ENCODE assay signal across 7 mouse cellular contexts in the genomic region with DNA sequence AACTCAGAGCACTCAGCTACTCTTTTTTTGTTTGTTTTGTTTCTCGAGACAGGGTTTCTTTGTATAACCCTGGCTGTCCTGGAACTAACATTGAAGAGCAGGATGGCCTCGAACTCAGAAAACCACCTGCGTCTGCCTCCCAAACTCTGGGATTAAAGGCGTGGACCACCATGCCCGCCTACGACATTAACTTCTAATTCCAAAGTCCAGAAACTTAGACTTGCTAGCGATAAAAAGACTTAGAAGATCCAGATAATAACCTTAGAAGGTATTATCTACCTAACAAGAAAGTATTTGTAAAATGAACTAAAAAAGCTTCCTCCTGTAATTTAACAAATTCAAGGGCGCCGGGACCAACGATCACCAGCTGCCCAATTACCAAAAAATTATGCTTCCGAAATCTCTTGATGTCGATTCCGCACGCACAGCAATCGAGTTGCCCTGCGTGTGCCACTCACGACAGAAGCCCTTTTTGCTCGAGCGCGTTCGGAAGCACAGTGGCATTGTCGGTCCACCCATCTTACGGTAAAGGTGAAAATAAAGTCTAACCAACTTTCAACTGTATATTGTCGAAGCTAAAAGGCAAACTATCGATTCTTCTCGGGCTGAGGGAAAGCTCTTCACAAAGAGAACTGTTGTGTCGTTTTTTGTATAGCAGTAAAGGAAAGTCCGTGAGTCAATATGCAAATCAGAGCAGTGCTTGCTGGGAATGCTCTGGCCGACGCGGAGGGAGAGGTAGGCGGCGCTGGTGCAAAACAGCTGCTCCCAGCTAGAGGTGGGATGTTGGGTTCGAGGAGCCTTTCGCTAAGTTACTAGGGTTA. TPM values are rescaled to one million over a fixed set of nuclear protein-coding genes. Genes with fewer than 3 reads are reported as not detected.
DNase-seq lines count a peak whose midpoint lies in the region; ATAC-seq lines count a peak whose summit lies in the region.

No protein-coding gene starts in this region.

- H3K4me2 ChIP-seq in intestine, embryonic 16.5 days (ENCODE audit: low read depth, low read length) = peak overlapping the region; percentile 76
- peak overlapping the region; percentile 38 for H3K4me2 ChIP-seq in midbrain, embryonic 11.5 days

- peak; percentile 88 for DNase-seq in adrenal gland, adult 2 months
- DNase-seq in embryo, embryonic 11.5 days (ENCODE audit: low read depth, low spot score) = peak; percentile 89
- DNase-seq in gastrocnemius, postnatal 36 days = peak; percentile 75 to 78
- DNase-seq in left cerebral cortex, postnatal 36 days (ENCODE audit: low spot score in 2 of 2) = peak; percentile 80 to 85
- peak; percentile 99 for DNase-seq in midbrain, embryonic 11.5 days (ENCODE audit: low spot score, missing footprints)
- peak; percentile 96 for DNase-seq in skeletal muscle tissue, adult 2 months (ENCODE audit: low read depth, low spot score)

- intact Hi-C loops in gastrocnemius, postnatal 36 days (cut with DNase I) = loop anchor here (1.0 to 5.0 kb wide), 2 partner anchors 38 to 178 kb away; no protein-coding TSS in a partner anchor
- intact Hi-C loops in left cerebral cortex, postnatal 36 days (cut with DNase I) = loop anchor here (5.0 kb wide), 1 partner anchor 242 kb away; a partner anchor contains a TSS

- H3K9ac ChIP-seq in intestine, embryonic 16.5 days (ENCODE audit: low read depth, low read length) = peak overlapping the region; percentile 58
- peak overlapping the region; percentile 58 for H3K9ac ChIP-seq in midbrain, embryonic 11.5 days (ENCODE audit: low read length)

- ATAC-seq in intestine, embryonic 16.5 days = peak; percentile 79
- peak; percentile 76 for ATAC-seq in midbrain, embryonic 11.5 days (ENCODE audit: low FRiP score)

- WGBS in intestine, embryonic 16.5 days = under 1% methylated on average over 35 of the region's 35 CpGs
- under 1% methylated on average over 35 of the region's 35 CpGs for WGBS in midbrain, embryonic 11.5 days

- H3K9me3 ChIP-seq in intestine, embryonic 16.5 days (ENCODE audit: control insufficient read depth, low read length) = no peaks in the 10 kb centered on the region
- H3K9me3 ChIP-seq in midbrain, embryonic 11.5 days (ENCODE audit: control insufficient read depth, low read length) = no peaks in the 10 kb centered on the region

- peak overlapping the region; percentile 44 for H3K4me3 ChIP-seq in intestine, embryonic 16.5 days (ENCODE audit: low read length)
- H3K4me3 ChIP-seq in midbrain, embryonic 11.5 days (ENCODE audit: low read depth, low read length) = peak overlapping the region; percentile 10; the same call in 1 of the 2 replicates

- no peaks in the 10 kb centered on the region for H3K36me3 ChIP-seq in intestine, embryonic 16.5 days (ENCODE audit: control insufficient read depth, insufficient read depth, low read length)
- no peaks in the 10 kb centered on the region for H3K36me3 ChIP-seq in midbrain, embryonic 11.5 days (ENCODE audit: control insufficient read depth, insufficient read depth, low read length)

- H3K4me1 ChIP-seq in intestine, embryonic 16.5 days (ENCODE audit: control insufficient read depth, insufficient read depth, low read length) = peaks cover 8% of the 10 kb centered on the region
- H3K4me1 ChIP-seq in midbrain, embryonic 11.5 days (ENCODE audit: control insufficient read depth, insufficient read depth, low read length) = peaks cover 9% of the 10 kb centered on the region; the same call in 1 of the 2 replicates

- no peaks in the 10 kb centered on the region for H3K27me3 ChIP-seq in intestine, embryonic 16.5 days (replicated peaks; ENCODE audit: control insufficient read depth, insufficient read depth, low read length)
- H3K27me3 ChIP-seq in midbrain, embryonic 11.5 days (ENCODE audit: control insufficient read depth, insufficient read depth, low read length) = no peaks in the 10 kb centered on the region

- peak overlapping the region; percentile 86 for H3K27ac ChIP-seq in intestine, embryonic 16.5 days (ENCODE audit: low read length)
- peak overlapping the region; percentile 86 for H3K27ac ChIP-seq in midbrain, embryonic 11.5 days (ENCODE audit: low read depth, low read length)

RNA-seq across cellular contexts. Expression of a gene that starts 4.2 kb away (rescaled TPM):
- total RNA-seq in adrenal gland, adult 2 months (2021) = 10 to 100 TPM; 28.3 to 41.5 TPM
- polyA plus RNA-seq in adrenal gland, adult 2 months (2012; rRNA removed) = 1.5 and 2.5 TPM in 2 replicates
- 10 to 100 TPM; 32.5 to 33.4 TPM for total RNA-seq in gastrocnemius, postnatal 36 days (2021)
- 39.8 and 41.1 TPM in 2 replicates for polyA plus RNA-seq in intestine, embryonic 16.5 days (2015; fragmentation: Nextera tagmentation; extraction: Ambion mirVana)
- 10 to 100 TPM; 19.0 to 25.2 TPM for total RNA-seq in left cerebral cortex, postnatal 36 days (2021)
- 67.2 and 70.5 TPM in 2 replicates for polyA plus RNA-seq in midbrain, embryonic 11.5 days (2014; fragmentation: Nextera tagmentation; extraction: Ambion mirVana)

RNA-seq across cellular contexts. Expression of a gene that starts 8.5 kb away (rescaled TPM):
- 10 to 100 TPM; 16.2 to 19.5 TPM for total RNA-seq in adrenal gland, adult 2 months (2021)
- 8.5 and 12.2 TPM in 2 replicates for polyA plus RNA-seq in adrenal gland, adult 2 months (2012; rRNA removed)
- 1 to 10 TPM; 6.9 to 8.6 TPM for total RNA-seq in gastrocnemius, postnatal 36 days (2021)
- 25.9 and 30.2 TPM in 2 replicates for polyA plus RNA-seq in intestine, embryonic 16.5 days (2015; fragmentation: Nextera tagmentation; extraction: Ambion mirVana)
- 10 to 100 TPM; 20.7 to 25.2 TPM for total RNA-seq in left cerebral cortex, postnatal 36 days (2021)
- 37.0 and 39.6 TPM in 2 replicates for polyA plus RNA-seq in midbrain, embryonic 11.5 days (2014; fragmentation: Nextera tagmentation; extraction: Ambion mirVana)

RNA-seq across cellular contexts. Expression of a gene that starts 33.2 kb away (rescaled TPM):
- 1 to 10 TPM; 1.4 to 3.0 TPM for total RNA-seq in adrenal gland, adult 2 months (2021)
- polyA plus RNA-seq in adrenal gland, adult 2 months (2012; rRNA removed) = 3.2 and 3.3 TPM in 2 replicates
- total RNA-seq in gastrocnemius, postnatal 36 days (2021) = not detected
- 5.3 and 7.8 TPM in 2 replicates for polyA plus RNA-seq in intestine, embryonic 16.5 days (2015; fragmentation: Nextera tagmentation; extraction: Ambion mirVana)
- total RNA-seq in left cerebral cortex, postnatal 36 days (2021) = 1 to 10 TPM; 1.5 to 2.8 TPM
- polyA plus RNA-seq in midbrain, embryonic 11.5 days (2014; fragmentation: Nextera tagmentation; extraction: Ambion mirVana) = 0.42 and 0.59 TPM in 2 replicates

RNA-seq across cellular contexts. Expression of a gene that starts 57.8 kb away (rescaled TPM):
- total RNA-seq in adrenal gland, adult 2 months (2021) = 10 to 100 TPM; 48.5 to 64.4 TPM
- polyA plus RNA-seq in adrenal gland, adult 2 months (2012; rRNA removed) = 17.2 and 19.9 TPM in 2 replicates
- total RNA-seq in gastrocnemius, postnatal 36 days (2021) = 10 to 100 TPM; 21.6 to 27.3 TPM
- 62.4 and 73.7 TPM in 2 replicates for polyA plus RNA-seq in intestine, embryonic 16.5 days (2015; fragmentation: Nextera tagmentation; extraction: Ambion mirVana)
- 10 to 100 TPM; 37.6 to 47.1 TPM for total RNA-seq in left cerebral cortex, postnatal 36 days (2021)
- polyA plus RNA-seq in midbrain, embryonic 11.5 days (2014; fragmentation: Nextera tagmentation; extraction: Ambion mirVana) = 164 and 170 TPM in 2 replicates

RNA-seq across cellular contexts. Expression of a gene that starts 59.4 kb away (rescaled TPM):
- total RNA-seq in adrenal gland, adult 2 months (2021) = 10 to 100 TPM; 31.6 to 36.4 TPM
- polyA plus RNA-seq in adrenal gland, adult 2 months (2012; rRNA removed) = 14.9 and 16.5 TPM in 2 replicates
- total RNA-seq in gastrocnemius, postnatal 36 days (2021) = 10 to 100 TPM in 1 of 2 experiments, 1 to 10 TPM in 1; 7.2 to 11.0 TPM
- polyA plus RNA-seq in intestine, embryonic 16.5 days (2015; fragmentation: Nextera tagmentation; extraction: Ambion mirVana) = 79.6 and 81.1 TPM in 2 replicates
- total RNA-seq in left cerebral cortex, postnatal 36 days (2021) = 10 to 100 TPM; 21.5 to 24.8 TPM
- 78.0 and 83.3 TPM in 2 replicates for polyA plus RNA-seq in midbrain, embryonic 11.5 days (2014; fragmentation: Nextera tagmentation; extraction: Ambion mirVana)

Comparison
In these comparisons a context has a peak if more than half of its experiments do, and no peak if none do; other contexts are left out.
1. Peak in every context shown above with its lines: DNase-seq, ATAC-seq, H3K4me3 ChIP-seq and H3K27ac ChIP-seq.